Mouse (Mus musculus) kidney, postnatal 14 days (tissue): Measurements from ENCODE around the gene Senp1.
A peak's percentile ranks its signal among the peaks of the same experiment; 100 is the strongest.

Source experiments
- DNase-seq: peaks from one replicate; pipeline ENCODE4 v3.0.0; 2022; ENCODE audit warnings: mixed read lengths

Senp1 gene

DNA sequence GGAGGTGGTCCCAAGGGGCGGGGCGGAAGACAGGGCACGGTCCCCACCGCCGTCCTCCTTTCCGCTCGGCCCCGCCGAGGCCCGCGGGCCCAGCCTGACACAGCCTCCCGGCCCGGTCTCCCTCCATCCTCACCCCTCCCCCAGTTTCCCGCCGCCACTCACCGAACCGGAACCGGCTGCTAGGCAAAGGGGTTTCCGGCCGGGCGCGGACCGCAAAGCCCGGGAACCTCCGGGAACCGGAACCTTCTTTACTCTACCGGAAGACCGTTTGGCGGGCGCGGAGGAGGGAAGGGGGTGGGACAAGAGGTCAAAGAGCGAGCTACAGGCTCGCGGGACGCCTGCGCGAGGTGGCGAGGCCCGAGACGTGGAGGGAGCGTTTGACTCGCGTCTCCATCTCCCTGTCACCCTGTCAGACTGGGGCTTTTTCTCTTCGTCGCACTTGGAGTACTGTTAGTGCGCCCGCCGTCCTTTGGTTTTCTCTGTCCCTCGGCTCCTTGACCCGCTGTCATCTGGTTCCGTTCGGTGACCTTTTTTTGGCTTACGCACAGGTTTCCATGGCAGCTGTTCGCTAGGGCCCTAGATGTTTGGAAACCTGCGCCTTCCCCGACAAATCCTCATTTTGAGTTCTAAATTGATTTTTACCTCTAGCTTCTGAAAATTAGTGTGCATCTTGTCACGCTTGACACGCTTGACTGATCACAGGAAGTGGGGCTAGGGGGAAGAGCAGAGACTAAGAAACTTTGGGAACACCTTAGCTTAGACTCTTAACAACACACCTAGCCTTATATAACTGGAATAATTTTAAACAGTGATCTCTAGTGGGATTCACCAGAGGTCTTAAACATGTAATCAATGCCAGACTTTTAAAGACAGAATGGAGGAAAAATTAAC is at the start of gene Senp1:
TSS of gene Senp1 (minus strand) at position 624 of the 891 bp plus-strand sequence.
- DNase-seq, result peak; percentile 94

DNA sequence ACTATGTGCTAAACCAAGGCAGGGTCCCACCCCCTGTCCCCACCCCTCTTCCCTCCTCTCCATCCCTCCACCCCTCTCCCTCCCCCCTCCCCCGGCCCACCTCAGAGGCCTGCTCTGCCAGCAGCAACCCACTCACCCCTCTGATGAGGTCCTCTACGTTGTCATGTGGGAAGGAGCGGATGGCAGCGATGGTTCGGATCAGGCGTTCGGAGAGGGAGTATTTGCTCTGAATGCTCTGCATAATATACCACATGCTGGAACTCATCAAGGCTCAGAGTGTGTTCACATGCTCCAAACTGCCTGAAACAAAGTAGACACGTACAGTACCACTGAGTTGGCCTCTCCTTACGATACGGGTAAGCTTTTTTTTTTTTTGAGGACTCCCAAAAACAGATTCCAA is 49.0 kb upstream of the Senp1 start:
- no peak for DNase-seq

DNA sequence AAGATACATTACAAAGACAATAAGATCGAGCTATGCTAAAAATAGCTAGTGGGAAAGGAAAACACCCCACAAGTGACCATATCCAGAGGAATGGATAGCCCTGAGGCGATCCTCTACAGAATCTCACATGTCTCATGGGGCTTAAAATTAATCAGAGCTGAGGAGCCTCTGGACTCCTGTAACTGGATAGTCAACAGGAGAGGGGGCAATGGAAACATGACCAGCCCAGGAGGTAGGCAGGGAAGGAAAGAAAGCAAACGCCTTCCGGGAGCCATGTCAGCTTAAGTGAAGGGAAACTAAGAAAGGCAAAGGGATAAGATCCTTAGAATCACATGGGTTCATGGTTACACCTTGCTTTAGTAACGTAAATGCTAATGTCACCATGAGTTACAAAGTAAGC is 47.3 kb upstream of the Senp1 start:
- no peak for DNase-seq

DNA sequence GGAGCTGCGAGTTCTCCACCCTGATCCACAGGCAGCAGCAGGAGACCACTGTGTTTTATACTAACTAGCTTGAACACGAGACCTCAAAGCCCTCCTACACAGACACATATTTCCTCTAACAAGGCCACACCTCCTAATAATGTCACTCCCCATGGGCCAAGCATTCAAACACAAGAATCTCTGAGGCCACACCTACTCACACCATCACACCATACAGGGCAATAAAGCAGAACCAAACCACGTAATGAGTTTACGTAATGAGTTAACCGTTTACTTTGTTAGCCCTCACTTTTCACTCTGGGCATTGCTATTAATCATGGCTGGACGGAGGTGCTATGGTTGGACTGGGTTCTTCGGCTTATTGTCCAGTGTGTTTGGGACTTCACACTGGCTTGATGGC is 46.2 kb upstream of the Senp1 start:
- DNase-seq, result no peak

DNA sequence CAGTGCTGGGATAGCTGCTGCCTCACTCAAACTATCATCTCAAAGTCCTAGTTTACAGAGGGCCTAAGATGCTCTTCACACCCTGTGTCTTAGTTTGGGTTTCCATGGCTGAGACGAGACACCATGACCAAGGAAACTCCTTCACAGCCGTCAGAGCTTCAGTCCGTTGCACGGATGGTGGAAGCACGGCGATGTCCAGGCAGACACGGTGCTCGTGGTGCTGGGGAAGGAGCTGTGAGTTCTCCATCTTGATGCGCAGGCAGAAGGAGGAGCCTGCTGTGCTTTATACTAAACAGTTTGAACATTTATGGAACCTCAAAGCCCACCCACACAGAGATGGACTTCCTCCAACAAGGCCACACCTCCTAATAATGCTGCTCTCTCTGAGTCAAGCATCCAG is 43.3 kb upstream of the Senp1 start:
- DNase-seq, result no peak

DNA sequence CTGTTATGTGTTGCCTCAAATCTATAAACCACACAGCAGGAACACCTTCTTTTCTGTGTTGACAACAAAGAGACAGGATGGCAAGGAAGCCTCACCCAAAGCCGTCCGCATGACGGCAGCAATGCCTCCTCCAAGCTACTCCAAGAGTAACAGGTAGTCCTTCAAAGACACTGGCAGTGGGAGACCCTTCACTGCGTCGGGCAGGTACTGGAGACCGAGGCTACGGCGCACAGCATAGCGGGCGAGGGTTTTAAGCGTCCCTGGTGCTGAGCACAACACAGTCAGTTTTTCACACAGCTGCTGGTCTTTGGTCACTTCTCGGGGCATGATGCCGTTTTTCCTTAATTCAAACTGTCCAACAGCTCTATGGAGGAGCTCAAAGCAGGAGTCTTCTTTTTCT is 42.1 kb upstream of the Senp1 start:
- DNase-seq, result no peak

DNA sequence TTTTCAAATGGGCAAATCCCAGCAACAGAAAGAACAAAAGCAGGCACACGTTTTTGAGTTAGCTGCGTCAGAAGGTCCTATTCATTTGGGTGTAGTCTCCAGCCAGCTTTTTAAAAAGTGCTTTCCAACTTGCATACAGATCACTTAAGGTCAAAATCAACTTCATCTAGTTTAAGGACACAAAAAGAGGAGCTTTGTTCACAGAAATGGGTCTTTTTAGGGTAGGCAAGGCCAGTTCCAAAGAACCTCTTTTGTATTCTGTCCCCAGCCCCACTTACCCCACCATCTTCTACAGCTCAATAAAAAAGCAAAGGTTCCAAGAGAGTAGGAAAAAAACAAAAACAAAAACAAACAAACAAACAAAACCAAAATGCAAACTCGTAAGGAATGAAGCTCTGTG is 41.1 kb upstream of the Senp1 start:
- DNase-seq, result no peak

DNA sequence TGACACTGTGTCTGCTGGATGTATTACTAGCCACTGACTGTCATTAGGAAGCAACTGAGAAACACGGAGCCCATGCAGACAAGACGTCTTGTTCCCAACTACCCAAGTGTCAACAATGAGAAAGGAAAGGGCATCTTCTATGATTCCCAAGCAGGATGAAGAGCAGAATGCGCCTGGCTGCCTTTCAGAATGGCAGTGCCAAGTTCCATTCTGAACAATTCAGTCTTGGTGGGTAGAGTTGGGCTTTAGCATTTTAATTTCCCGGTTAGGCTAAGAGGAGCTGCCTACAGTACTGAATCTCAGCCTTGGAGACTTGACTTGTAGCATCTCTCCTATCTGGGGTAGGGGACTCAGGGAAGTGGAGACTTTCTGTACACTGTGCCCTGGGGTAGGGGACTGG is 40.5 kb upstream of the Senp1 start:
- DNase-seq, result no peak

DNA sequence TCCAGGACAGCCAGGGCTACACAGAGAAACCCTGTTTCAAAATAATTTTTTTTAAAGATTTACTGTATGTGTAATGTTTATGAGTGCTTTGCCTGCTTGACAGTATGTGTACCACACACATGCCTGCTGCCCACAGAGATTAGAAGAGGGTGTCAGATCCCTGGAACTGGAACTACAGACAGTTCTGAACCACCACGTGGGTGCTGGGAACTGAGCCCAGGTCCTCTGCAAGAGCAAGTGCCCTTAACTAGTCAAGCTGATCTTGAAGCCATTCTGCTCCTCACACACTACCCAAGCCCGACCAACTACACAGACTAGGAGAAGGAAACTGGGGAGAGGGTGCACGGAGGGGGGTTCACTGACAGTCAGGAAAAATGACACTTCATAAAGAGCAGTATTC is 39.9 kb upstream of the Senp1 start:
- no peak for DNase-seq

DNA sequence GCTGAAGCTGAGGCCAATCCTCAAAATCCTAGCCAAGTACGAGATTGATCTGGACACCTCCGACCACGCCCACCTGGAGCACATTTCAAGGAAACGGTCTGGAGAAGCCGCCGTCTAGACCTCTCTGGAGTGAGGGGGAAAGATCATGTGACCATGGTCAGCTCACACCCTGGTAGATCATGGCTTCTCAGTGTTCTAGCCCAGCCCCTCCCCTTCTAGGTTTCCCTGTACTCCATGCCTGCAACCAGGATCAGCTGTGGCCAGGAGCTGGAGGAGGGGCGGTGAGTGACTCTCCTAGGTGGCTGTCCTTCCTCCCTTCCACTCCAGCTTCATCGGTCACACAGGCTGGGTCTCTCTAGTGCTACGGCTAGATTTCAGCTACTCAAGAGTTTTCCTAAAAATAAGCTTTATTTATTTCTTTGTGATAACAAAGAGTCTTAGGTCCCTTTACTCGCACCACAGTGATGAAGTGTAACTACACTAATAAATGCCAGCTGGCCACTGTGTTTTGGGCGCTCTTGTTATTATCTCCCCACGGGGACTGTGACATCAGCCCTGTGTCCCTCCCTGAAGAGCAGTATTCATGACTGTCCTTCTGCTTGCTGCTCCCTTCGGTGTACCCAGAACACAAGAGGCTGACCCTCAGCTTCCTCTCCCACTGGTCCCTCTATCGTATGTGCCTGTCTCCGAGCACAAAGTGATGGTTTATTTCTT is 38.6 kb upstream of the Senp1 start:
- DNase-seq, result no peak

DNA sequence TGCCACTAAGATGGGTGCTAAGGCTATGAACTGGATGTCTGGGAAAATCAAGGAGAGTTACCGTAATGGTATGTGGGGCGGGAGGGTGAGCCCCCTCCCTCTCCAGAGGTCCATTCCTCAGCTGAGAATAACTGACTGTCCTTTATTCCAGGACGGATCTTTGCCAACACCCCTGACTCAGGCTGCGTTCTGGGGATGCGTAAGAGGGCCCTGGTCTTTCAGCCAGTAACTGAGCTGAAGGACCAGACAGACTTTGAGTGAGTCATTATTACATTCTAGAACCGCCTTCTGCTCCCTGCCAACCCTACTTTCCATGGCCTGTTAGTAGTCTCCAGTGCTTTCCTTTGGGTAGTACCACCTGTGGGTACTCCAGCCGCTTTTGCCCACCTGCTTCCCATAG is 37.9 kb upstream of the Senp1 start:
- DNase-seq, result no peak

DNA sequence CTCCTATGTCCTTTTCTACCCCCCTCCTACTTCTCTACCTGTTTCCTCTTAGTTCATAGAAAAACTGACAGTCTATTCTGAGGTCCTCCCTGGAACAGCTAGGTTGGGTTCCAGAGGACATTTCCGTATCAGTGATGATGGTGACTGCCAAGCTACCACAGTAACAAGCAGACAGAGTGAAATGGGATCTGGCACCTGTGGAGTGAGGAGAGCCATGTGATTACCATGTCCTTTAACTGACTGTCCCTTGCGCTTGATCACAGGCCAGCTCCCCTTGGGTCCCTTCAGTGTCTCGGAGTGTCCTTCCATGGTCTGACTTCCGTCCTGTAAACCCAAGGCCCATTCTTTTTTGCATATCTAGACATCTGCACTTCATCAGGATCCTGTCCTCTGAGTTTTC is 37.5 kb upstream of the Senp1 start:
- no peak for DNase-seq

DNA sequence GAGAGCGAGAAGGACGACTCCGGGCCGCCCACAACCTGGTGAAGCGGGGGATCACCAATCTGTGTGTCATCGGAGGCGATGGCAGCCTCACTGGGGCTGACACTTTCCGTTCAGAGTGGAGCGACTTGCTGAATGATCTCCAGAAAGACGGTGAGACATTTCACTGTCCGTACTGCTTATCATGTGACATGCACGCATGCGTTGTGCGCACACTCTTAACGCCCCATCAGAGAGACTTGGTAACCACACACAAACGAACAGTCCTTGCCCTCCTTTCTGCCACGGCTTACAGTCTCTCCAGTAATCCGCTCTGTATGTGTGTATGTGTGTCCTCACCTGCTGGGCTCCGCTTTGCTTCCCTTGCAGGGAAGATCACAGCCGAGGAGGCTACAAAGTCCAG is 27.3 kb upstream of the Senp1 start:
- no peak for DNase-seq

DNA sequence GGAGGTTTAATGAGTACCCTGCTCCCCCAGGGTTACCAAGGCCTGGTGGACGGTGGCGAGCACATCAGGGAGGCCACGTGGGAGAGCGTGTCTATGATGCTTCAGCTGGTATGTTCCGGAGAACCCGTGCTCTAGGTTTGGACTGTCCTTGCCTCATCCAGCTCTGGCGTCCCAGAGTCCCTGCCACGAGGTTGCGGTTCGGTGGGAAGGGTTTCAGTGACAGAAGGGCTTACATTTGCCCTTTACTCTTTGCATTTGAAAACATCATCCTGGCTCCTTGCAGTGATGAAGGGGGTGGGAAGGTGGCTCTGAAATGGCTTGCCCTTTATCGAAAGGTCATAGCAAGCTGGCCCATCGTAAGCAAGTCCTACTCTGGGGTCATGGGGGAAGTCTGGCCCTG is 25.8 kb upstream of the Senp1 start:
- DNase-seq, result no peak

DNA sequence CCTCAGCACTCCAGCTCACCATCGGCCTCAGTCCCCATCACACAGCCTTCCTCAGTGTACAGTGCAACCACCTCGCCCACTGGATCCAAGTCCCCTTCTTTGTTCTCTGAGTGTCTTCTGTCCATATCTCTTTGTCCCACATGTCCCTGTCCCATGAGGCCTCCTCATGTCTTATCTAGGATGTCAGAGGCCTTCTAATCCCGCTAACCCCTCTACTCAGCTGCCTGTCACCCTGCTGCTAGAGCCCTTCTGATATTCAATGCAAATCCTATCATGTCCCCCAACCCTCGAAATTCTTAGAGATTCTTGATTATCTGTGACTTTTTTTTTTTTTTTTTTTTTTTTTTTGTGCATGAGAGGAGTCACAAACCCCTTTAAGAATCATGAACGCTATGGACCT is 22.7 kb upstream of the Senp1 start:
- DNase-seq, result no peak

DNA sequence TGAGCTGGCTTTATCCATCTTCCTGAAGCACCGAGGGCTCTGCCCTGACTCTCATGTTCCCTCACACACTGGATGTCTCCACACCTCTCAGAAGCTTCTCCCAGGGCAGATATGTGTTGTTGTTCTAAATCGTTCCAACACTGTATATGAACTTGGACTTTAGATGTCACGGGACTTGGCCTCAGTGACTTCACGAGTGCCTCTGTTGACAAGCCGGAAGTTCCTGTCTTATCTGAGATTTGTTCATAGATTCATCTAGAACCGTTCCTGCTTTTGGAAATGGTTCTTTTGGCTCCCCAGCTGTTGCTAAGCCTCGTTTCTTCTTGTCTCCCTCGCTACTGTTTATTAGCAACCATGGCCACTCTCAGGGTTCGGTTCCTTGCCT is 22.2 kb upstream of the Senp1 start:
- no peak for DNase-seq

DNA sequence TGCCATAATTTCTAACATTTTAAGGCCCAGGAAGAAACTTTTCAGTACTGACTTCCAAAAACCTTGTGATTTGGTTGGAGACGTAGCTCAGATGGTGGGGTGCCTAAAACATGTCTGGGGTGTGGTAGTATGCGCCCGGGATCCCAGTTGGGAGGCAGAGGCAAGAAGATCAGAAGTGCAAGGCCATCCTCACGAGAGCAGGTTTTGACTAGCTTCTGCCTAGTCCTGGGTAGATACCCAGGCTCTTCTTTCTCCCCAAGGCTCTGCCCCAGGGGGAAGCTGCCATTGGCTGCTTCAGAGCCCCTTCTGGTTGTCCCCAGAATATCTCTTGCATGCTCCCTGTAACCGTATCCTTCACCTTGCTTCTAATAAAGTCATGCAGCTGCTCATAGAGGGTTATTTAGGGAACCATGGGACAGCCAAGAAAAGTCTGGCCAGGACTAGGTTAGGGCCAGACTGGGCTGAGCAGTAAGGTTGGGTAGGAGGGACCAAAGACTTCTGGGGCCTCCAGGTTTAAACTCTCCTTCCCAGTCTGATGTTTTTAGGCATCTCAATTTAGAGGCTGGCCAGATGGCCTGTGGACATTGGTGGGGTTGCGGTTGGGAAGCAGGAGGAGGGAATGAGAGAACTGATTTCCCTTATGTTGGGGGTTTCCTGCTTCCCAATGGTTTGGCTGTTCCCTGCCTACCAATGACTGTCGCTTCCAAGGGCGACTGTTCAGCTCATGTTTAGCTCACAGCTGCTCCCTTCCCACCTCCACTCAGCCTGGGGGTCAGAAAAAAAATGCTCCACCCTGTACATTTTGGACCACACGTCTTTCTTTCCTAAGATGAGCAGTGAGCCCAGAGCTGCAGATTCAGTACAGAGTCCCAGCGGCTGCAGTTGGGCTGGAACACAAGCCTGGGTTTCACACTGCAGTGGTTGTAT is 21.6 kb upstream of the Senp1 start:
- DNase-seq, result no peak

DNA sequence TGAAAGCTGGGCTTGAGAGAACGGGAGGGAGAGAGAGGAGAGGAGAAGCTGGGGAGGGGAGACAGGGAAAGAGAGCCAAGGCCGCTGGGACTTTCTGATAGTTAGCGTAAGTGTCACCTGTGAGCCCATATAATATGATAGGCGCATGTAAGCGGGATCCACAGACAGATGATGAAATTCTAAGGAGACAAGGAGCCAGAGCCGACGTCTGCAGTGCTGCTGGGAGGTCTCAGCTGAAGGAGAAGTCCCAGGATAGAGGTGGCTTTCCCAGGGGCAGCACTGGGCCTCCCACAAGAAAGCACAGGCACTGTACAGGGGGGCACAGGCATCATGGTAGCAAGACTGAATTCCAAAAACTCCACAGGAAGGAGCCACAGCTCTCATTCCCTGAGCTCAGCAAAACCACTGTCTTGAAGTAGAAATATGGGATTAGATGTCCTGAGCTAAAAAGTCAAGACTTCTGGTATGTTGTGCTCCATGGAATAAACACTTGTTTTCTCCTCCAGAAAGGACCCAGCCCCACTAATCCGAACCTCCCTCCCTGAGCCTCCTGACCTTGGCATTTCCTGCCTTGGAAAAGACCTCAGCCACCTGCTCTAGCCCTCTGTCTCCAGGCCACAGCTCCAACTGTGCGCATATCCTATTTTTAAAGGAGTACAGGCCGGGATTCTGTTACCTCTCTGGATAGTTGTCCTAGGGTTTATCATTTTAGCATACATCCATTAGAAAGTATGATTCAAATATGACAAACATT is 20.7 kb upstream of the Senp1 start:
- no peak for DNase-seq

DNA sequence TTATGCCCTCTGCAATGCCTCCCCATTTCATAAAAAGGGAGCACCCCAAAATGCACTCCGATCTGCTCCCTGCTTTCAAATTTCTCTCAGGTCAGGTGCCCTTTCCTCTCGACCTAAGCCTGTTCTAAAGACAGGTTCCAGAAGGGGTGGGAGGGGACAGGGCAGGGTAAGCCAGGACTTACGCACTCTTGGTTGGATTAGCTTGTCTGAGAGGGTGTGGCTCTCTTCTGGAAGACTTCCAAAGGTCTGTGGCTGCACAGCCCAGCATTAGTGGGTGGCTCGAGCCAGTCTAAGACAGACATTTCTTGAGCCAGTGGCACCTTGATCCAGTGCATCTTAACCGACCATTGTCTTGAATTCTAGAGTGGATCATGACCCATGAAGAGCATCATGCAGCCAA is 18.2 kb upstream of the Senp1 start:
- peak; percentile 18 for DNase-seq

DNA sequence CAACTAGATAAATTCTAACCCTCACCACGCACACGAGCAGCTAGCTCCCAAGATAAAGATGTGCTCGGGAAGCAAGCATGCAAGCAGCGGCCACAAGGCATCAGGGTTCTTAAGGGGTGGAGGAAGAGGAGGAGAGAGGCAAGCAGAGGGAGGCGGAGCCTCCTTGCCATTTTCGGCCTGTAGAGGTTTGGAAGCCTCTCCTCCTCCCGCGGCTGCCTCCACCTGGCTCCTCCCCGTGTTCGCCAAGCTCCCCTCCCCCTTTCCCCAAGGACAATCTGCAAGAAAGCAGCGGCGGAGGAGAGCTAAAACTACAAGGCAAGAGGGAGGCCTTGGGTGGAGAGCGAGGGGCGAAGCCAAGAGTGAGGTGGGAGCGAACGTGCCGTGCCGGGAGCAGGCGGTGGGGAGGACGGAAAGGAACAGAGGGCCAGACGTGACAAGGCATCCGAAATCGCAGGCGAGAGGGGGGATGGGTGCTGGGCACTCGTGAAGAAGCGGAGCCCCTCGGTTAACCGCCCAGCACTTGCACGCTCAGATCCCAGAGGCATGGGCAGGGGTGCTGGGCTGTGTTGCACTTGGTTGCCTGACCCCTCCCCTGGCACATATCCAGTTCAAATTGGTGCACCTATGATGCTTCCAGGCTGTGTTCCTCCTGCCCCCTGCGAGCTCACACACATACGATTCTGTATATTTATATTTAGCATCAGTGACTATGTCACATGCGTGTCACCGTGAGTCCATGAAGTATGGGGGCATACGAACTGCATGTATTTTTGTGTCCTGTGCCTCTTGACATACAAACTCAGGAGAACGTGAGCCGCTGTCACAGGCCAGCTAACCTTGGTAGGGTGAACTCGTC is 15.0 kb upstream of the Senp1 start:
- peak; percentile 91 for DNase-seq

DNA sequence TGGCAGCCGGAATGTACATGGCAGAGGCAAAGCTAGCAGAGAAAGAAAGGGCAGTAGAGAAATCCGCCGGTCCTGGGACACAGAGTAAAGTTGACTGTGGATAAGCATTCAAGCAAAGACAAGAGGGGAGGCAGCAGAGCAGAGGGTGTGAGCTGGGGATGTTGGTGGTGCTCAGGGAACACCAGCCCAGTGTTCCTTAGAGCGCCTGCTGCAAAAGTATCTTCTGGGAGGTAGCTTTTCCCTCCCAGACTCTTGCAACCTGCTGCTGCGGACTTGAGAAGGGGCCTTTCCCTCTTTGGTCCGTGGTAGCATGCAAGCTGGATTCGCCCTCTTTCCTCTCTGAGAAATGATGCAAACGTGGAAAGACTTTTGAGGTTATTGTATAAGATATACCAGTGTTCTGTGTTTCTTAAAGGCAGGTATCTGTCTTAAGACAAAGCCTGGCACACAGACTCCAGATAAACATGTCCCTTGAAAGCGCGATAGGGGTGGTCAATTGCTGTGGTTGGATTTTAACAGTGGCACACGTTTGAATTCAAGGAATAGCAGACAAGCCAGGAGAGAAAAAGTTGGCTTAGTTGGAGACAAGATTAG is 14.3 kb upstream of the Senp1 start:
- no peak for DNase-seq
